Mouse (Mus musculus): ENCODE results near the gene Tmem59.

GRCm38 (mm10) chr4:107221524-107221923 lies 43.3 kb downstream of the Tmem59 start:
- TF ChIP-seq CTCF (IDR thresholded peaks at IDR 0.05; ENCODE audit: control insufficient read depth, insufficient read depth, insufficient read length) (no peak), MAX (IDR thresholded peaks at IDR 0.05) (no peak), MYOG (IDR thresholded peaks at IDR 0.05; ENCODE audit: control insufficient read depth, extremely low read depth, insufficient read length) (no peak), FOSL1 (IDR thresholded peaks at IDR 0.05; ENCODE audit: insufficient read depth, low read length, poor library complexity, severe bottlenecking) (no peak), USF1 (IDR thresholded peaks at IDR 0.05; ENCODE audit: low read depth) (no peak)
